Mouse (Mus musculus): ENCODE results near the gene Rab11fip3.

GRCm38 (mm10) chr17:25982913-25983312, 86.4 kb downstream of the Rab11fip3 start:
- TF ChIP-seq CTCF (IDR thresholded peaks at IDR 0.05; ENCODE audit: low read depth, low read length) (no peak), TAL1 (conservative IDR thresholded peaks at IDR 0.05; ENCODE audit: low read depth, low read length) (no peak), GATA1 (IDR thresholded peaks at IDR 0.05; ENCODE audit: borderline replicate concordance, low read length) (no peak), GATA2 (IDR thresholded peaks at IDR 0.05; ENCODE audit: borderline replicate concordance, low read depth, low read length) (no peak)
